9 mouse cellular contexts compared by ENCODE assay signal in genomic region chr7:80209669-80210068, GRCm38 (mm10). TPM values are rescaled to one million over a fixed set of nuclear protein-coding genes. Genes with fewer than 3 reads are reported as not detected.
DNase-seq lines count a peak whose midpoint lies in the region; ATAC-seq and TF ChIP-seq lines count a peak whose summit lies in the region.
"Had no signal": no experiment of that assay in that cellular context is flagged by ENCODE, and none has a peak within 500 bp of the region (broad histone marks: within the 10 kb centered on the region; RNA-seq: fewer than 3 reads in every experiment).

No protein-coding gene starts in this region.

- no peaks in the 10 kb centered on the region for H3K27me3 ChIP-seq in embryonic facial prominence, embryonic 12.5 days
- no peaks in the 10 kb centered on the region for H3K27me3 ChIP-seq in embryonic facial prominence, embryonic 10.5 days (replicated peaks; ENCODE audit: low read depth, poor library complexity, severe bottlenecking)
- no peaks in the 10 kb centered on the region for H3K27me3 ChIP-seq in ES-Bruce4 (ENCODE audit: control insufficient read depth, insufficient read depth, low read length, poor library complexity, severe bottlenecking)
- H3K27me3 ChIP-seq in intestine, embryonic 16.5 days (replicated peaks; ENCODE audit: control insufficient read depth, insufficient read depth, low read length), result no peaks in the 10 kb centered on the region
- no peaks in the 10 kb centered on the region for H3K27me3 ChIP-seq in kidney, adult 2 months (replicated peaks; ENCODE audit: control insufficient read depth, insufficient read depth, low read length)
- H3K27me3 ChIP-seq: limb, embryonic 15.5 days had no signal

- peaks cover 14% of the 10 kb centered on the region; the same call in 1 of the 2 replicates for H3K4me1 ChIP-seq in embryonic facial prominence, embryonic 12.5 days
- peaks cover 54% of the 10 kb centered on the region for H3K4me1 ChIP-seq in embryonic facial prominence, embryonic 10.5 days
- H3K4me1 ChIP-seq in ES-Bruce4 (ENCODE audit: control insufficient read depth, insufficient read depth, low read length), result peaks cover 8% of the 10 kb centered on the region
- peaks cover 39% of the 10 kb centered on the region for H3K4me1 ChIP-seq in intestine, embryonic 16.5 days (ENCODE audit: control insufficient read depth, insufficient read depth, low read length)
- H3K4me1 ChIP-seq in kidney, adult 2 months (ENCODE audit: control insufficient read depth, insufficient read depth, low read length), result peaks cover 44% of the 10 kb centered on the region

- no peaks in the 10 kb centered on the region for H3K9me3 ChIP-seq in embryonic facial prominence, embryonic 12.5 days
- no peaks in the 10 kb centered on the region for H3K9me3 ChIP-seq in embryonic facial prominence, embryonic 10.5 days
- H3K9me3 ChIP-seq in ES-Bruce4 (replicated peaks; ENCODE audit: control insufficient read depth, insufficient read depth, low read length, poor library complexity, severe bottlenecking), result no peaks in the 10 kb centered on the region
- H3K9me3 ChIP-seq in intestine, embryonic 16.5 days (ENCODE audit: control insufficient read depth, low read length), result no peaks in the 10 kb centered on the region
- H3K9me3 ChIP-seq: limb, embryonic 15.5 days had no signal

- WGBS in embryonic facial prominence, embryonic 12.5 days, result 74% methylated on average over 6 of the region's 6 CpGs
- WGBS in embryonic facial prominence, embryonic 10.5 days, result 81% methylated on average over 6 of the region's 6 CpGs
- WGBS in intestine, embryonic 16.5 days, result 76% methylated on average over 6 of the region's 6 CpGs
- WGBS in kidney, adult 2 months, result 70% methylated on average over 6 of the region's 6 CpGs

- H3K36me3 ChIP-seq in embryonic facial prominence, embryonic 12.5 days, result no peaks in the 10 kb centered on the region
- peaks cover 21% of the 10 kb centered on the region for H3K36me3 ChIP-seq in embryonic facial prominence, embryonic 10.5 days (replicated peaks)
- H3K36me3 ChIP-seq in ES-Bruce4 (ENCODE audit: control insufficient read depth, insufficient read depth, low read length, poor library complexity, severe bottlenecking), result peaks cover 9% of the 10 kb centered on the region
- H3K36me3 ChIP-seq in intestine, embryonic 16.5 days (ENCODE audit: control insufficient read depth, insufficient read depth, low read length), result no peaks in the 10 kb centered on the region
- no peaks in the 10 kb centered on the region for H3K36me3 ChIP-seq in kidney, adult 2 months (ENCODE audit: control insufficient read depth, insufficient read depth, low read length)

- no peak overlapping the region for H3K9ac ChIP-seq in embryonic facial prominence, embryonic 12.5 days
- peak overlapping the region; percentile 20; the same call in 1 of the 2 replicates for H3K9ac ChIP-seq in ES-Bruce4 (ENCODE audit: low read depth, poor library complexity, severe bottlenecking)
- H3K9ac ChIP-seq in intestine, embryonic 16.5 days (ENCODE audit: low read depth, low read length), result no peak overlapping the region

- no peak for ATAC-seq in embryonic facial prominence, embryonic 12.5 days (ENCODE audit: insufficient number of reproducible peaks, insufficient read depth, low FRiP score, low TSS enrichment)
- ATAC-seq in intestine, embryonic 16.5 days, result no peak

- intact Hi-C loops in gastrocnemius, postnatal 14 days (cut with DNase I; ENCODE audit: low total_unique reads), result no loop called here

- no peak overlapping the region for H3K4me3 ChIP-seq in embryonic facial prominence, embryonic 12.5 days
- no peak overlapping the region for H3K4me3 ChIP-seq in embryonic facial prominence, embryonic 10.5 days
- no peak overlapping the region for H3K4me3 ChIP-seq in ES-Bruce4 (ENCODE audit: low read depth, low read length)
- H3K4me3 ChIP-seq in intestine, embryonic 16.5 days (ENCODE audit: low read length), result no peak overlapping the region
- H3K4me3 ChIP-seq in kidney, adult 2 months (ENCODE audit: insufficient read depth, low read depth, low read length), result no peak overlapping the region
- H3K4me3 ChIP-seq: limb, embryonic 15.5 days had no signal

- no peak for TF ChIP-seq POLR2A in ES-Bruce4 (IDR thresholded peaks at IDR 0.05; ENCODE audit: insufficient read depth, low read length)
- no peak for TF ChIP-seq POLR2A in kidney, adult 2 months (IDR thresholded peaks at IDR 0.05; ENCODE audit: low read depth, low read length)

- TF ChIP-seq CTCF in ES-Bruce4 (IDR thresholded peaks at IDR 0.05; ENCODE audit: low read depth, low read length), result no peak
- no peak for TF ChIP-seq CTCF in kidney, adult 2 months (conservative IDR thresholded peaks at IDR 0.05; ENCODE audit: insufficient read depth, insufficient read length, low read depth, low read length)

- H3K4me2 ChIP-seq in embryonic facial prominence, embryonic 12.5 days (replicated peaks), result no peak overlapping the region
- no peak overlapping the region for H3K4me2 ChIP-seq in intestine, embryonic 16.5 days (ENCODE audit: low read depth, low read length)
- H3K4me2 ChIP-seq: limb, embryonic 15.5 days had no signal

- peak overlapping the region; percentile 24; the same call in 1 of the 2 replicates for H3K27ac ChIP-seq in embryonic facial prominence, embryonic 12.5 days
- no peak overlapping the region for H3K27ac ChIP-seq in embryonic facial prominence, embryonic 10.5 days (replicated peaks)
- peak overlapping the region; percentile 41; the same call in 1 of the 2 replicates for H3K27ac ChIP-seq in ES-Bruce4 (ENCODE audit: insufficient read depth, low read length)
- peak overlapping the region; percentile 93; the same call in 1 of the 2 replicates for H3K27ac ChIP-seq in intestine, embryonic 16.5 days (ENCODE audit: low read length)
- no peak overlapping the region for H3K27ac ChIP-seq in kidney, adult 2 months (ENCODE audit: insufficient read depth, low read depth, low read length)

- no peak for TF ChIP-seq EP300 in ES-Bruce4 (IDR thresholded peaks at IDR 0.05; ENCODE audit: insufficient read depth, low read depth, low read length)

- DNase-seq in embryonic facial prominence, embryonic 10.5 days (ENCODE audit: low spot score), result no peak
- DNase-seq in skeletal muscle tissue, adult 2 months (ENCODE audit: low read depth, low spot score), result peak; percentile 44
- DNase-seq in embryo, embryonic 11 days, result no peak
- no peak for DNase-seq in gastrocnemius, postnatal 14 days
- DNase-seq in kidney, adult 2 months, result no peak

RNA-seq across cellular contexts. Expression of gene Cib1, which starts 22.9 kb away (rescaled TPM):
- polyA plus RNA-seq in embryonic facial prominence, embryonic 12.5 days (2016; fragmentation: Nextera tagmentation; extraction: Ambion mirVana), result 54.2 and 56.0 TPM in 2 replicates
- polyA plus RNA-seq in embryonic facial prominence, embryonic 10.5 days (2016; fragmentation: Nextera tagmentation; extraction: Ambion mirVana), result 67.4 and 70.8 TPM in 2 replicates
- polyA plus RNA-seq in ES-Bruce4 (2011; ENCODE audit: insufficient read depth, insufficient read length, low read depth, missing spikeins), result 35.5 and 38.4 TPM in 2 replicates
- polyA plus RNA-seq in intestine, embryonic 16.5 days (2015; fragmentation: Nextera tagmentation; extraction: Ambion mirVana), result 285 and 306 TPM in 2 replicates
- total RNA-seq in gastrocnemius, postnatal 14 days (2021), result 10 to 100 TPM in 1 of 2 experiments, 1 to 10 TPM in 1; 9.4 to 11.3 TPM
- 333 and 344 TPM in 2 replicates for polyA plus RNA-seq in kidney, adult 2 months (2012; rRNA removed)

RNA-seq across cellular contexts. Expression of gene Gdpgp1, which starts 23.0 kb away (rescaled TPM):
- 3.7 and 4.0 TPM in 2 replicates for polyA plus RNA-seq in embryonic facial prominence, embryonic 12.5 days (2016; fragmentation: Nextera tagmentation; extraction: Ambion mirVana)
- polyA plus RNA-seq in embryonic facial prominence, embryonic 10.5 days (2016; fragmentation: Nextera tagmentation; extraction: Ambion mirVana), result 6.6 and 6.7 TPM in 2 replicates
- 3.3 and 4.3 TPM in 2 replicates for polyA plus RNA-seq in ES-Bruce4 (2011; ENCODE audit: insufficient read depth, insufficient read length, low read depth, missing spikeins)
- 7.6 and 8.1 TPM in 2 replicates for polyA plus RNA-seq in intestine, embryonic 16.5 days (2015; fragmentation: Nextera tagmentation; extraction: Ambion mirVana)
- total RNA-seq in gastrocnemius, postnatal 14 days (2021), result 1 to 10 TPM; 1.1 to 1.5 TPM
- polyA plus RNA-seq in kidney, adult 2 months (2012; rRNA removed), result 2.4 and 2.6 TPM in 2 replicates

RNA-seq across cellular contexts. Expression of gene Sema4b, which starts 23.0 kb away (rescaled TPM):
- 14.6 and 14.9 TPM in 2 replicates for polyA plus RNA-seq in embryonic facial prominence, embryonic 12.5 days (2016; fragmentation: Nextera tagmentation; extraction: Ambion mirVana)
- 11.4 and 11.9 TPM in 2 replicates for polyA plus RNA-seq in embryonic facial prominence, embryonic 10.5 days (2016; fragmentation: Nextera tagmentation; extraction: Ambion mirVana)
- 27.1 and 29.0 TPM in 2 replicates for polyA plus RNA-seq in ES-Bruce4 (2011; ENCODE audit: insufficient read depth, insufficient read length, low read depth, missing spikeins)
- 14.9 and 16.3 TPM in 2 replicates for polyA plus RNA-seq in intestine, embryonic 16.5 days (2015; fragmentation: Nextera tagmentation; extraction: Ambion mirVana)
- 1 to 10 TPM; 1.9 to 2.5 TPM for total RNA-seq in gastrocnemius, postnatal 14 days (2021)
- polyA plus RNA-seq in kidney, adult 2 months (2012; rRNA removed), result 24.4 and 26.3 TPM in 2 replicates

RNA-seq across cellular contexts. Expression of gene Ttll13, which starts 36.5 kb away (rescaled TPM):
- 0.59 and 1.2 TPM in 2 replicates for polyA plus RNA-seq in embryonic facial prominence, embryonic 12.5 days (2016; fragmentation: Nextera tagmentation; extraction: Ambion mirVana)
- polyA plus RNA-seq in embryonic facial prominence, embryonic 10.5 days (2016; fragmentation: Nextera tagmentation; extraction: Ambion mirVana), result 0.57 and 0.89 TPM in 2 replicates
- polyA plus RNA-seq in ES-Bruce4 (2011; ENCODE audit: insufficient read depth, insufficient read length, low read depth, missing spikeins), result 0.84 and 1.2 TPM in 2 replicates
- polyA plus RNA-seq in intestine, embryonic 16.5 days (2015; fragmentation: Nextera tagmentation; extraction: Ambion mirVana), result 0.56 and 0.69 TPM in 2 replicates
- under 1 TPM; 0.20 to 0.33 TPM for total RNA-seq in gastrocnemius, postnatal 14 days (2021)
- polyA plus RNA-seq in kidney, adult 2 months (2012; rRNA removed), result 1.4 and 1.7 TPM in 2 replicates

RNA-seq across cellular contexts. Expression of gene Ngrn, which starts 51.3 kb away (rescaled TPM):
- 56.2 and 59.6 TPM in 2 replicates for polyA plus RNA-seq in embryonic facial prominence, embryonic 12.5 days (2016; fragmentation: Nextera tagmentation; extraction: Ambion mirVana)
- 42.7 and 43.2 TPM in 2 replicates for polyA plus RNA-seq in embryonic facial prominence, embryonic 10.5 days (2016; fragmentation: Nextera tagmentation; extraction: Ambion mirVana)
- 29.1 and 32.5 TPM in 2 replicates for polyA plus RNA-seq in ES-Bruce4 (2011; ENCODE audit: insufficient read depth, insufficient read length, low read depth, missing spikeins)
- 52.0 and 57.8 TPM in 2 replicates for polyA plus RNA-seq in intestine, embryonic 16.5 days (2015; fragmentation: Nextera tagmentation; extraction: Ambion mirVana)
- total RNA-seq in gastrocnemius, postnatal 14 days (2021), result 10 to 100 TPM; 20.6 to 21.5 TPM
- polyA plus RNA-seq in kidney, adult 2 months (2012; rRNA removed), result 21.6 TPM in 2 replicates

Comparison
In these comparisons a context has a peak if more than half of its experiments do, and no peak if none do; other contexts are left out.
1. H3K27ac ChIP-seq: peak in embryonic facial prominence, embryonic 12.5 days (single experiment), ES-Bruce4 (single experiment) and intestine, embryonic 16.5 days (single experiment); none in embryonic facial prominence, embryonic 10.5 days (single experiment) and kidney, adult 2 months (single experiment).